20 mouse cellular contexts compared by ENCODE assay signal in genomic region chr15:78633413-78633812, GRCm38 (mm10). TPM values are rescaled to one million over a fixed set of nuclear protein-coding genes. Genes with fewer than 3 reads are reported as not detected.
A peak's percentile ranks its signal among the peaks of the same experiment; 100 is the strongest.
DNase-seq lines count a peak whose midpoint lies in the region; ATAC-seq and TF ChIP-seq lines count a peak whose summit lies in the region.
"Had no signal": no experiment of that assay in that cellular context is flagged by ENCODE, and none has a peak within 500 bp of the region (broad histone marks: within the 10 kb centered on the region; RNA-seq: fewer than 3 reads in every experiment).

No protein-coding gene starts in this region.

- ATAC-seq in forebrain, embryonic 15.5 days (replicated peaks) = no peak
- no peak for ATAC-seq in monocyte, adult 5-6 weeks (replicated peaks; ENCODE audit: insufficient number of reproducible peaks, low FRiP score, low TSS enrichment, poor library complexity, severe bottlenecking)
- ATAC-seq: intestine, embryonic 16.5 days had no signal

- no peaks in the 10 kb centered on the region for H3K36me3 ChIP-seq in forebrain, embryonic 15.5 days
- H3K36me3 ChIP-seq: liver, embryonic 13.5 days; neural tube, embryonic 12.5 days had no signal

- no peak overlapping the region for H3K4me3 ChIP-seq in forebrain, embryonic 15.5 days
- no peak overlapping the region for H3K4me3 ChIP-seq in gastrocnemius, adult 2 months
- H3K4me3 ChIP-seq: liver, embryonic 13.5 days; neural tube, embryonic 12.5 days had no signal

- intact Hi-C loops in gastrocnemius, adult 2 months (cut with DNase I) = no loop called here

- H3K9me3 ChIP-seq in forebrain, embryonic 15.5 days = no peaks in the 10 kb centered on the region
- H3K9me3 ChIP-seq: liver, embryonic 13.5 days; neural tube, embryonic 12.5 days had no signal

- no peak for TF ChIP-seq CTCF in gastrocnemius, adult 2 months (IDR thresholded peaks at IDR 0.05)

- peak overlapping the region; percentile 51 for H3K27ac ChIP-seq in forebrain, embryonic 15.5 days (replicated peaks)
- no peak overlapping the region for H3K27ac ChIP-seq in gastrocnemius, adult 2 months
- H3K27ac ChIP-seq: liver, embryonic 13.5 days; neural tube, embryonic 12.5 days; stomach, postnatal 0 days had no signal

- H3K4me1 ChIP-seq in forebrain, embryonic 15.5 days = peaks cover 72% of the 10 kb centered on the region
- H3K4me1 ChIP-seq: liver, embryonic 13.5 days had no signal

- no peaks in the 10 kb centered on the region for H3K27me3 ChIP-seq in forebrain, embryonic 15.5 days
- H3K27me3 ChIP-seq: neural tube, embryonic 12.5 days had no signal

- DNase-seq in embryo, embryonic 11 days = peak; percentile 53
- no peak for DNase-seq in embryo, embryonic 10 days (ENCODE audit: low spot score)
- DNase-seq in mesoderm, embryonic 11.5 days (ENCODE audit: low read depth, low spot score) = peak; percentile 38
- DNase-seq in neural tube, embryonic 10.5 days (ENCODE audit: extremely low spot score, low spot score) = peak; percentile 16
- no peak for DNase-seq in adipocyte (ENCODE audit: low spot score)
- DNase-seq in gastrocnemius, adult 2 months = no peak
- DNase-seq: adrenal gland, postnatal 36 days; cerebellum, postnatal 14 days; gastrocnemius, postnatal 14 days; heart, postnatal 14 days; kidney, postnatal 14 days; layer of hippocampus, adult 9-11 months; liver, embryonic 13.5 days; retina, postnatal 1 day; thymus, postnatal 25 days had no signal

- WGBS in forebrain, embryonic 15.5 days = 51% methylated on average over 5 of the region's 5 CpGs

- no peak overlapping the region for H3K9ac ChIP-seq in forebrain, embryonic 15.5 days (replicated peaks)
- H3K9ac ChIP-seq: liver, embryonic 13.5 days; neural tube, embryonic 12.5 days had no signal

- H3K4me2 ChIP-seq in forebrain, embryonic 15.5 days (replicated peaks) = no peak overlapping the region
- H3K4me2 ChIP-seq: liver, embryonic 13.5 days; neural tube, embryonic 12.5 days had no signal

RNA-seq across cellular contexts. Expression of gene Cyth4, which starts 36.6 kb away (rescaled TPM):
- 4.1 and 5.3 TPM in 2 replicates for polyA plus RNA-seq in forebrain, embryonic 15.5 days (2015; fragmentation: Nextera tagmentation; extraction: Ambion mirVana)
- total RNA-seq in monocyte, adult 5-6 weeks (2017) = 298 to 420 TPM (median 312 TPM) in 3 replicates
- total RNA-seq in gastrocnemius, adult 2 months (2021) = 1 to 10 TPM; 1.9 TPM

Comparison
In these comparisons a context has a peak if more than half of its experiments do, and no peak if none do; other contexts are left out.
1. DNase-seq: peak in embryo, embryonic 11 days (single experiment), mesoderm, embryonic 11.5 days (single experiment) and neural tube, embryonic 10.5 days (single experiment); none in embryo, embryonic 10 days (single experiment), adipocyte (single experiment) and gastrocnemius, adult 2 months (single experiment).
2. RNA of gene Cyth4, which starts 36.6 kb away (total RNA-seq): 298 to 420 TPM in monocyte, adult 5-6 weeks; 1.9 TPM in gastrocnemius, adult 2 months; every median in the first group is over 100 times any median in the second.